Mouse (Mus musculus) C2C12 (cell line): Measurements from ENCODE around the gene Tcf12.

Source experiments
- CEBPB ChIP-seq: IDR thresholded peaks from one replicate; pipeline ENCODE4 v1.6.1; 2011; ENCODE audit warnings: low read depth, mild to moderate bottlenecking, control low read depth, moderate library complexity
- CTCF ChIP-seq: IDR thresholded peaks from one replicate; pipeline ENCODE4 v1.5.1; 2011; ENCODE audit not compliant: control insufficient read depth, insufficient read depth, insufficient read length
- MAX ChIP-seq: IDR thresholded peaks from one replicate; pipeline ENCODE4 v1.6.1; 2011; ENCODE audit warnings: mild to moderate bottlenecking, control low read depth
- USF1 ChIP-seq: IDR thresholded peaks from one replicate; pipeline ENCODE4 v1.6.1; 2011; ENCODE audit warnings: low read depth, mild to moderate bottlenecking, control low read depth, moderate library complexity

DNA sequence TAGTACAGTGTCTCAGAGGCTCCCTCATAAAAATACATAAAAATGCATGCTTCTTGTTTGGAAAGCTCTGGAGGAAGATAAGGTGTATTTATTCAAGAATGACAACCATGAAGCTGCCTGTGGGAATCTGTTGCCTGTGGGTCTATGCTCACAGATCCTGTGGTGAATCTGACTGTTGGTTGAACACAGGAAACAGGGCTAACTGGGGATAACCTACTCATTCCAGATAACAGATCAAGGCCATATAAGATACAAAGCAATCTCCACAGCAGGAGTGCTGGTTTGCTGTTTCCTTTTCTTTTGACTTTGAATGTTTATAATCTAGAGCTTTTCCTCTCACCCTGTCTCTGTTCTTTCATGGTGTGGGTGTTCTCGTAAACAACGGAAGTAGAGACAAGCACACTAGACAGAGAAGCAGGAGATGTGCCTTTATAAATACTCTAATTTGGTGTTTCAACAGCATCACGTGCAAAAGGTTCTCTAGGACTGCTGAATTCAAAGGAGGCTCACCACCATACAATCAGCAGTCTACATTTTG, 237.6 kb downstream of the Tcf12 start:
- no peak for TF ChIP-seq CEBPB
- TF ChIP-seq CTCF, result no peak
- TF ChIP-seq USF1, result no peak
- TF ChIP-seq MAX, result no peak
